Mouse (Mus musculus) hindbrain, postnatal 0 days (tissue): Measurements from ENCODE around the gene Arhgap19. TPM values are rescaled to one million over a fixed set of nuclear protein-coding genes. Genes with fewer than 3 reads are reported as not detected.

Experiments used
- ATAC-seq: fragments of 200-750 bp; cut with Nextera tagmentation; 2 replicates; pipeline ENCODE4 v1.8.0; 2017; ENCODE audit warnings: mild to moderate bottlenecking, moderate TSS enrichment, moderate library complexity
- DNase-seq: peaks from one replicate; pipeline ENCODE4 v3.0.0-alpha.2; 2015; ENCODE audit warnings: low spot score
- H3K27ac ChIP-seq: fragments of 300-500 bp; sonication (generic); 2 replicates; pipeline ENCODE4 v1.5.1; 2014; ENCODE audit warnings: mild to moderate bottlenecking
- H3K27me3 ChIP-seq: fragments of 300-500 bp; sonication (generic); 2 replicates; pipeline ENCODE4 v1.6.1; 2014; ENCODE audit warnings: low read length, mixed read lengths; ENCODE audit not compliant: insufficient read depth
- H3K36me3 ChIP-seq: fragments of 300-500 bp; sonication (generic); 2 replicates; pipeline ENCODE4 v1.6.1; 2014; ENCODE audit warnings: low read length, mixed read lengths; ENCODE audit not compliant: insufficient read depth
- H3K4me1 ChIP-seq: fragments of 300-500 bp; sonication (generic); 2 replicates; pipeline ENCODE4 v1.6.1; 2014; ENCODE audit warnings: antibody characterized with exemption, low read length, mixed read lengths; ENCODE audit not compliant: insufficient read depth
- H3K4me2 ChIP-seq: fragments of 300-500 bp; sonication (generic); 2 replicates; pipeline ENCODE4 v1.6.1; 2014; ENCODE audit warnings: low read depth, mild to moderate bottlenecking, low read length, moderate library complexity, mixed read lengths
- H3K4me3 ChIP-seq: fragments of 300-500 bp; sonication (generic); 2 replicates; pipeline ENCODE4 v1.5.1; 2014; ENCODE audit warnings: low read length
- H3K9ac ChIP-seq: fragments of 300-500 bp; sonication (generic); replicated peaks from 2 replicates; pipeline ENCODE4 v1.6.1; 2014; ENCODE audit warnings: mild to moderate bottlenecking, low read length, moderate library complexity, mixed read lengths
- H3K9me3 ChIP-seq: fragments of 300-500 bp; sonication (generic); 2 replicates; pipeline ENCODE4 v1.6.1; 2016; ENCODE audit warnings: low read length, mixed read lengths
- CTCF ChIP-seq: IDR thresholded peaks from 2 replicates; pipeline ENCODE4 v1.5.1; 2016; ENCODE audit warnings: antibody characterized with exemption, control low read depth, low read depth
- WGBS: fragments of 180-500 bp; shearing (Covaris S2); extraction: QIAGEN DNeasy Blood & Tissue Kit; methylation state at CpG from one replicate; pipeline ENCODE4 v1.1.7; 2014; 5-methylcytosine and 5-hydroxymethylcytosine counted together
- polyA plus RNA-seq: library from polyadenylated mRNA; unstranded; fragments of >200 nt; fragmentation: Nextera tagmentation; extraction: Ambion mirVana; gene quantifications from 2 replicates; pipeline ENCODE4 v1.2.1, GENCODE M21; 2015
- total RNA-seq: library from RNA; depleted of rRNA; stranded (reverse); fragments of >200 nt; gene quantifications from 2 replicates; pipeline ENCODE4 v1.2.3, GENCODE M21; 2014

Arhgap19 gene
- total and polyA plus RNA-seq, 2 experiments from 2014 or later: 3.9 to 5.5 TPM

DNA sequence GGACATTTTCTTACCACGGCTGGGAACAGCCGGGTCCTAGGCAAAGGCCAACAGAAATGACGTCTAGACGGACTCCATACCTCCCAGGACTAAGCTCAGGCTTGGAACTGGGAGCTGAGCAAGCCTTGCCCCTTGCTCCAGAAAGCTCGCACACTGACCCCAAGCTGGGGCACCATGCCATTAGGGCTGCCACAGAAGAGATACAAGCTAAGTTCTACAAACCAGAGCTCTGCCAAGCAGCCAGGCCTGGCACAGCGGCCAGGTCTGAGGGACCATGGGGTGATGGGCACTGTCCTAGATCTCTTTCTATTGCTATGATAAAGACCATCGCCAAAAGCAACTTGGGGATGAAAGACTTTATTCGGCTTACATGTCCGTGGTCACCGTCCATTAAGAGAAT is 10.7 kb upstream of the Arhgap19 start:
- H3K4me3 ChIP-seq: no peak overlapping the region
- H3K27me3 ChIP-seq: no peaks in the 10 kb centered on the region
- no peaks in the 10 kb centered on the region for H3K36me3 ChIP-seq
- H3K9me3 ChIP-seq: no peaks in the 10 kb centered on the region
- no peak overlapping the region for H3K27ac ChIP-seq
- H3K9ac ChIP-seq: no peak overlapping the region
- H3K4me2 ChIP-seq: no peak overlapping the region
- ATAC-seq: no peak
- DNase-seq: no peak
- no peak for TF ChIP-seq CTCF
- WGBS: 90% methylated on average over 10 of the region's 10 CpGs
- H3K4me1 ChIP-seq: no peaks in the 10 kb centered on the region

- H3K36me3 ChIP-seq: no peaks in the 10 kb centered on the region
- H3K27ac ChIP-seq: no peak overlapping the region
- H3K9me3 ChIP-seq: no peaks in the 10 kb centered on the region
- no peak for ATAC-seq
- H3K4me3 ChIP-seq: no peak overlapping the region
- H3K9ac ChIP-seq: no peak overlapping the region
- H3K4me2 ChIP-seq: no peak overlapping the region
- no peaks in the 10 kb centered on the region for H3K4me1 ChIP-seq
- DNase-seq: no peak
- no peaks in the 10 kb centered on the region for H3K27me3 ChIP-seq
- TF ChIP-seq CTCF: no peak
- WGBS: 64% methylated on average over 5 of the region's 5 CpGs
Observed at GRCm38 (mm10) chr19:41810074-41810473, 8.2 kb upstream of the Arhgap19 start.

DNA sequence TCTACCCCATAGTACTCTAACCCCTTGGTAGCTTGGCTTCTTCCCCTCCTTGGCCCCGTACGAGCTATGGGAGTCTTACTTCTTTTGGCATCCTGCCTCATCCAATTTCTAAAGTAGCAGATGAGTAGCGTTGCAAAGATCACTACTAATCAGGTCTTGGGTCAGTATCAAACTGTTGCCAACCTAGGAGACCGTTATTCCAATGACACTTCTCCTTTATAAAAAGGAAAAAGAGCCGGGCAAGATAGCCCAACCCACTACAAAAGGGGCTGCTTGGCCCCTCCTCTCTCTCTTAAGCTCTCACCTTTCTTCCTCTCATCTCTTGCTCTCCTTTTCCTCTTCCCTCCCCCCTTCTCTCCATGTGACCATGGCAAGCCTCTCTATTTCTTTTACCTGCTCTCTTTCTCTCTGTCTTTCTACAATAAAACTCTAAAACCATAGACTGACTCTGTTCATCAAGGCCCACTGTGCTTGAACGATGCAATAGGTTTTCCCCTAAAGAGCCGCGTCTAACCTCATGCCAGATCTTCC is 6.3 kb upstream of the Arhgap19 start:
- Histone ChIP-seq H3K27me3 (no peaks in the 10 kb centered on the region), H3K27ac (no peak overlapping the region), H3K4me3 (no peak overlapping the region), H3K36me3 (no peaks in the 10 kb centered on the region), H3K9me3 (no peaks in the 10 kb centered on the region), H3K4me2 (no peak overlapping the region), H3K4me1 (no peaks in the 10 kb centered on the region), H3K9ac (no peak overlapping the region)
- no peak for DNase-seq
- TF ChIP-seq CTCF: no peak
- no peak for ATAC-seq
- WGBS: 77% methylated on average over 8 of the region's 8 CpGs

- DNase-seq (no peak), ATAC-seq (no peak)
- H3K36me3 ChIP-seq: no peaks in the 10 kb centered on the region
- no peak for TF ChIP-seq CTCF
- 88% methylated on average over 9 of the region's 9 CpGs for WGBS
- H3K27ac ChIP-seq: no peak overlapping the region
- H3K4me1 ChIP-seq: no peaks in the 10 kb centered on the region
- H3K4me3 ChIP-seq: no peak overlapping the region
- no peak overlapping the region for H3K9ac ChIP-seq
- H3K27me3 ChIP-seq: no peaks in the 10 kb centered on the region
- no peak overlapping the region for H3K4me2 ChIP-seq
- H3K9me3 ChIP-seq: no peaks in the 10 kb centered on the region
Observed at GRCm38 (mm10) chr19:41807497-41807896, 5.7 kb upstream of the Arhgap19 start.

DNA sequence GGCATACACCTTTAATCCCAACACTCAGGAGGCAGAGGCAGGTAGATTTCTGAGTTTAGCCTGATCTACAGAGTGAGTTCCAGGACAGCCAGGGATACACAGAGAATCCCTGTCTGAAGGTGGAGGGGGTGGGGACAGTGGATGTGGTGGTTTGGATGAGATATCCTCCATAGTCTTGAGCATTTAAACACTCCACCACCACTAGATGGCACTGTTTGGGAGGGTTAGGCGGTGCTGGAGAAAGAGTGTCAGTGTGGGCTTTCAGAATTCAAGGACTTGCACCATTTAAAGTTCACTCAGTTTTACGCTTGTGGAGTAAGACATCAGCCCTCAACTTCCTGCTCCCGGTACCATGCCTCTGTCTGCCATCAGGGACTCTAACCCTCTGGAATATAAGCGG is 4.0 kb upstream of the Arhgap19 start:
- H3K4me1 ChIP-seq: no peaks in the 10 kb centered on the region
- no peak for DNase-seq
- H3K27me3 ChIP-seq: no peaks in the 10 kb centered on the region
- ATAC-seq: no peak
- no peak overlapping the region for H3K9ac ChIP-seq
- H3K27ac ChIP-seq: no peak overlapping the region
- peak; percentile 31; the same call in 1 of the 2 replicates for TF ChIP-seq CTCF
- H3K9me3 ChIP-seq: no peaks in the 10 kb centered on the region
- WGBS: 93% methylated on average over 4 of the region's 4 CpGs
- no peaks in the 10 kb centered on the region for H3K36me3 ChIP-seq
- H3K4me2 ChIP-seq: no peak overlapping the region
- H3K4me3 ChIP-seq: no peak overlapping the region

GRCm38 (mm10) chr19:41803322-41803721 is 1.5 kb upstream of the Arhgap19 start:
- H3K4me1 ChIP-seq: no peaks in the 10 kb centered on the region
- 48% methylated on average over 7 of the region's 7 CpGs for WGBS
- no peak for ATAC-seq

GRCm38 (mm10) chr19:41800986-41801741 is 683 bp downstream of the Arhgap19 start:
- peak overlapping the region; percentile 63 for H3K9ac ChIP-seq
- peak overlapping the region; percentile 94 for H3K4me2 ChIP-seq
- peak overlapping the region; percentile 58; the same call in 1 of the 2 replicates for H3K27ac ChIP-seq
- TF ChIP-seq CTCF: no peak
- H3K27me3 ChIP-seq: no peaks in the 10 kb centered on the region
- H3K4me3 ChIP-seq: peak overlapping the region; percentile 88
- WGBS: 4% methylated on average over 26 of the region's 26 CpGs
- no peaks in the 10 kb centered on the region for H3K9me3 ChIP-seq
- DNase-seq (peak; percentile 3), ATAC-seq (no peak)
- H3K4me1 ChIP-seq: no peaks in the 10 kb centered on the region
- H3K36me3 ChIP-seq: no peaks in the 10 kb centered on the region

More at GRCm38 (mm10) chr19:41803322-41803721, 1.5 kb upstream of the Arhgap19 start:
- no peaks in the 10 kb centered on the region for H3K36me3 ChIP-seq
- no peak overlapping the region for H3K9ac ChIP-seq
- H3K27ac ChIP-seq: no peak overlapping the region
- no peaks in the 10 kb centered on the region for H3K27me3 ChIP-seq
- peak; percentile 49 for TF ChIP-seq CTCF
- DNase-seq: peak; percentile 31
- H3K9me3 ChIP-seq: no peaks in the 10 kb centered on the region
- H3K4me2 ChIP-seq: no peak overlapping the region
- H3K4me3 ChIP-seq: no peak overlapping the region
